Mouse (Mus musculus) heart, adult 2 months (tissue): ENCODE results near the gene Pgghg.

Experiments used
- CTCF ChIP-seq: fragments of 200-600 bp; IDR thresholded peaks from 2 replicates; pipeline ENCODE4 v1.8.1; 2022; ENCODE audit warnings: antibody characterized with exemption, mild to moderate bottlenecking, moderate library complexity
- POLR2A ChIP-seq: fragments of 200-500 bp; IDR thresholded peaks from 2 replicates; pipeline ENCODE4 v1.6.1; 2011; ENCODE audit warnings: mild to moderate bottlenecking, low read depth, low read length, control low read depth; ENCODE audit not compliant: insufficient read depth

- TF ChIP-seq CTCF (no peak), POLR2A (no peak)
Measured at GRCm38 (mm10) chr7:140982971-140983370, 41.8 kb downstream of the Pgghg start.
